In genomic region chr15:67759221-67759620, GRCm38 (mm10) we compare ENCODE assay signal across 17 mouse cellular contexts.
DNase-seq lines count a peak whose midpoint lies in the region; ATAC-seq and TF ChIP-seq lines count a peak whose summit lies in the region.
"Had no signal": no experiment of that assay in that cellular context is flagged by ENCODE, and none has a peak within 500 bp of the region (broad histone marks: within the 10 kb centered on the region; RNA-seq: fewer than 3 reads in every experiment).

No protein-coding gene starts in this region.

- no peaks in the 10 kb centered on the region for H3K27me3 ChIP-seq in heart, embryonic 12.5 days (replicated peaks)
- H3K27me3 ChIP-seq in lung, postnatal 0 days (replicated peaks; ENCODE audit: insufficient read depth, low read length), result no peaks in the 10 kb centered on the region
- H3K27me3 ChIP-seq: liver, embryonic 13.5 days had no signal

- H3K9ac ChIP-seq in heart, embryonic 12.5 days, result no peak overlapping the region
- H3K9ac ChIP-seq in lung, postnatal 0 days (replicated peaks; ENCODE audit: low read depth), result no peak overlapping the region
- H3K9ac ChIP-seq: liver, embryonic 13.5 days had no signal

- peak; percentile 26 for DNase-seq in heart, adult 8-10 months (ENCODE audit: low spot score)
- DNase-seq in lung, adult 18-20 months, result peak; percentile 3 to 13
- no peak for DNase-seq in lung, postnatal 0 days (ENCODE audit: low spot score)
- peak; percentile 6 for DNase-seq in gastrocnemius, postnatal 10 days
- peak; percentile 1 to 5 for DNase-seq in right cerebral cortex, postnatal 36 days (ENCODE audit: low spot score in 2 of 2)
- no peak for DNase-seq in embryo, embryonic 11 days
- DNase-seq: adrenal gland, postnatal 10 days; cerebellum, adult 9-11 months; liver, embryonic 13.5 days; lung, postnatal 14 days; midbrain, embryonic 14.5 days had no signal

- TF ChIP-seq CTCF in lung, postnatal 0 days (IDR thresholded peaks at IDR 0.05), result no peak

- TF ChIP-seq EP300 in lung, postnatal 0 days (IDR thresholded peaks at IDR 0.05), result no peak

- H3K27ac ChIP-seq in heart, embryonic 12.5 days (ENCODE audit: poor library complexity, severe bottlenecking), result no peak overlapping the region
- no peak overlapping the region for H3K27ac ChIP-seq in lung, postnatal 0 days (ENCODE audit: low read length)
- H3K27ac ChIP-seq: forebrain, embryonic 10.5 days; hindbrain, embryonic 10.5 days; kidney, postnatal 0 days; liver, embryonic 13.5 days had no signal

- no peaks in the 10 kb centered on the region for H3K36me3 ChIP-seq in heart, embryonic 12.5 days
- H3K36me3 ChIP-seq in lung, postnatal 0 days (ENCODE audit: insufficient read depth, low read length), result no peaks in the 10 kb centered on the region
- H3K36me3 ChIP-seq: forebrain, embryonic 10.5 days; G1E; hindbrain, embryonic 10.5 days; liver, embryonic 13.5 days had no signal

- no peak for ATAC-seq in heart, embryonic 12.5 days (ENCODE audit: insufficient number of reproducible peaks, low FRiP score)
- ATAC-seq in lung, postnatal 0 days, result no peak
- ATAC-seq: inflammation-experienced regulatory T-cells, adult 6 months had no signal

- no peak overlapping the region for H3K4me2 ChIP-seq in heart, embryonic 12.5 days
- H3K4me2 ChIP-seq in lung, postnatal 0 days (replicated peaks; ENCODE audit: low read depth, low read length), result no peak overlapping the region
- H3K4me2 ChIP-seq: liver, embryonic 13.5 days had no signal

- WGBS in heart, embryonic 12.5 days, result 68% methylated on average over 4 of the region's 4 CpGs
- WGBS in lung, postnatal 0 days, result 73% methylated on average over 4 of the region's 4 CpGs

- H3K4me3 ChIP-seq in heart, embryonic 12.5 days, result no peak overlapping the region
- H3K4me3 ChIP-seq in lung, postnatal 0 days (ENCODE audit: low read depth, low read length), result no peak overlapping the region
- H3K4me3 ChIP-seq: forebrain, embryonic 10.5 days; hindbrain, embryonic 10.5 days; liver, embryonic 13.5 days had no signal

- H3K9me3 ChIP-seq in heart, embryonic 12.5 days (replicated peaks), result no peaks in the 10 kb centered on the region
- no peaks in the 10 kb centered on the region for H3K9me3 ChIP-seq in lung, postnatal 0 days (ENCODE audit: low read length)
- H3K9me3 ChIP-seq: forebrain, embryonic 10.5 days; G1E; hindbrain, embryonic 10.5 days; liver, embryonic 13.5 days had no signal

- H3K4me1 ChIP-seq in heart, embryonic 12.5 days (replicated peaks), result no peaks in the 10 kb centered on the region
- H3K4me1 ChIP-seq in lung, postnatal 0 days (ENCODE audit: insufficient read depth, low read depth, low read length), result no peaks in the 10 kb centered on the region
- H3K4me1 ChIP-seq: forebrain, embryonic 10.5 days; hindbrain, embryonic 10.5 days; liver, embryonic 13.5 days had no signal

Comparison
In these comparisons a context has a peak if more than half of its experiments do, and no peak if none do; other contexts are left out.
1. DNase-seq: peak in heart, adult 8-10 months (single experiment), lung, adult 18-20 months (2 of 2), gastrocnemius, postnatal 10 days (single experiment) and right cerebral cortex, postnatal 36 days (2 of 2); none in lung, postnatal 0 days (single experiment) and embryo, embryonic 11 days (single experiment).